Mouse (Mus musculus) brown adipose tissue, adult 24 weeks (tissue): ENCODE results near the gene Ngfr. TPM values are rescaled to one million over a fixed set of nuclear protein-coding genes. Genes with fewer than 3 reads are reported as not detected.

ENCODE experiments used
- H3K27ac ChIP-seq: fragments of 200-500 bp; replicated peaks from 2 replicates; pipeline ENCODE4 v1.5.1; 2012; ENCODE audit warnings: low read depth, mild to moderate bottlenecking, low read length
- H3K4me1 ChIP-seq: fragments of 200-500 bp; 2 replicates; pipeline ENCODE4 v1.6.1; 2012; ENCODE audit warnings: low read length, mixed read lengths; ENCODE audit not compliant: control insufficient read depth, insufficient read depth, insufficient read length
- H3K4me3 ChIP-seq: fragments of 200-500 bp; 2 replicates; pipeline ENCODE4 v1.5.1; 2012; ENCODE audit warnings: low read depth, mild to moderate bottlenecking, low read length, moderate library complexity; ENCODE audit not compliant: insufficient read depth
- polyA plus RNA-seq: library from polyadenylated mRNA; stranded (reverse); fragments of >200 nt; gene quantifications from 2 replicates; pipeline ENCODE4 v1.2.4, GENCODE M21; 2012; ENCODE audit not compliant: missing spikeins, insufficient read depth, insufficient read length

The Ngfr gene
- polyA plus RNA-seq, 1 experiment, result 0.67 TPM

GRCm38 (mm10) chr11:95584651-95585050 is 2.9 kb downstream of the Ngfr start:
- Histone ChIP-seq H3K4me3 (no peak overlapping the region), H3K27ac (no peak overlapping the region), H3K4me1 (no peaks in the 10 kb centered on the region)

GRCm38 (mm10) chr11:95583396-95583795 is 4.1 kb downstream of the Ngfr start:
- Histone ChIP-seq H3K4me3 (no peak overlapping the region), H3K4me1 (no peaks in the 10 kb centered on the region)

GRCm38 (mm10) chr11:95582193-95582592 is 5.3 kb downstream of the Ngfr start:
- no peaks in the 10 kb centered on the region for H3K4me1 ChIP-seq
- no peak overlapping the region for H3K4me3 ChIP-seq
- no peak overlapping the region for H3K27ac ChIP-seq

More at GRCm38 (mm10) chr11:95583396-95583795, 4.1 kb downstream of the Ngfr start:
- H3K27ac ChIP-seq, result no peak overlapping the region

- H3K27ac ChIP-seq, result no peak overlapping the region
- no peaks in the 10 kb centered on the region for H3K4me1 ChIP-seq
- H3K4me3 ChIP-seq, result no peak overlapping the region
Measured at GRCm38 (mm10) chr11:95579455-95579854, 8.1 kb downstream of the Ngfr start.

- H3K4me1 ChIP-seq, result no peaks in the 10 kb centered on the region
- no peak overlapping the region for H3K4me3 ChIP-seq
- H3K27ac ChIP-seq, result no peak overlapping the region
Measured at GRCm38 (mm10) chr11:95577776-95578446, 9.6 kb downstream of the Ngfr start.

GRCm38 (mm10) chr11:95576299-95576698 is 11.2 kb downstream of the Ngfr start:
- Histone ChIP-seq H3K4me1 (no peaks in the 10 kb centered on the region), H3K27ac (no peak overlapping the region), H3K4me3 (no peak overlapping the region)

GRCm38 (mm10) chr11:95575791-95576190 is 11.7 kb downstream of the Ngfr start:
- Histone ChIP-seq H3K4me1 (no peaks in the 10 kb centered on the region), H3K4me3 (no peak overlapping the region), H3K27ac (no peak overlapping the region)

- Histone ChIP-seq H3K4me3 (no peak overlapping the region), H3K4me1 (no peaks in the 10 kb centered on the region), H3K27ac (no peak overlapping the region)
Measured at GRCm38 (mm10) chr11:95574786-95575334, 12.7 kb downstream of the Ngfr start.

- no peak overlapping the region for H3K4me3 ChIP-seq
- no peaks in the 10 kb centered on the region for H3K4me1 ChIP-seq
Measured at GRCm38 (mm10) chr11:95572227-95572626, 15.3 kb downstream of the Ngfr start.

GRCm38 (mm10) chr11:95571755-95572154 is 15.8 kb downstream of the Ngfr start:
- H3K4me3 ChIP-seq, result no peak overlapping the region
- no peaks in the 10 kb centered on the region for H3K4me1 ChIP-seq
- H3K27ac ChIP-seq, result no peak overlapping the region

More at GRCm38 (mm10) chr11:95572227-95572626, 15.3 kb downstream of the Ngfr start:
- no peak overlapping the region for H3K27ac ChIP-seq

- no peaks in the 10 kb centered on the region for H3K4me1 ChIP-seq
- H3K27ac ChIP-seq, result no peak overlapping the region
- H3K4me3 ChIP-seq, result no peak overlapping the region
Measured at GRCm38 (mm10) chr11:95570827-95571619, 16.5 kb downstream of the Ngfr start.

GRCm38 (mm10) chr11:95569908-95570307 is 17.6 kb downstream of the Ngfr start:
- H3K27ac ChIP-seq, result no peak overlapping the region
- H3K4me3 ChIP-seq, result no peak overlapping the region
- no peaks in the 10 kb centered on the region for H3K4me1 ChIP-seq

- Histone ChIP-seq H3K4me3 (no peak overlapping the region), H3K4me1 (no peaks in the 10 kb centered on the region), H3K27ac (no peak overlapping the region)
Measured at GRCm38 (mm10) chr11:95567936-95568715, 19.4 kb downstream of the Ngfr start.

GRCm38 (mm10) chr11:95567366-95567765 is 20.2 kb downstream of the Ngfr start:
- H3K4me3 ChIP-seq, result no peak overlapping the region
- no peaks in the 10 kb centered on the region for H3K4me1 ChIP-seq
- no peak overlapping the region for H3K27ac ChIP-seq

GRCm38 (mm10) chr11:95565327-95565726 is 22.2 kb downstream of the Ngfr start:
- no peak overlapping the region for H3K4me3 ChIP-seq
- no peak overlapping the region for H3K27ac ChIP-seq
- H3K4me1 ChIP-seq, result no peaks in the 10 kb centered on the region
